Mouse (Mus musculus) mesoderm, embryonic 11.5 days (tissue): ENCODE measurements at regions not wholly inside any gene's neighbourhood (a gene's known extent, or its start where the extent isn't known, plus 50 kb on each side); places are given as distances from the start of the nearest gene placed in this dataset.

Experiments used
- DNase-seq: peaks from one replicate; pipeline ENCODE4 v3.0.0-alpha.2; 2012; ENCODE audit warnings: low read depth, low spot score

GRCm38 (mm10) chr15:86903006-86903405 lies 641.1 kb upstream of the Fam19a5 start:
- DNase-seq, result no peak

GRCm38 (mm10) chr15:86913276-86913675 lies 630.8 kb upstream of the Fam19a5 start:
- no peak for DNase-seq

GRCm38 (mm10) chr15:86917891-86918290 lies 626.2 kb upstream of the Fam19a5 start:
- DNase-seq, result no peak

GRCm38 (mm10) chr15:86919704-86920103 lies 624.4 kb upstream of the Fam19a5 start:
- no peak for DNase-seq

GRCm38 (mm10) chr15:86920185-86920584 lies 623.9 kb upstream of the Fam19a5 start:
- DNase-seq, result no peak

- no peak for DNase-seq
Observed at GRCm38 (mm10) chr15:86921401-86921800, 622.7 kb upstream of the Fam19a5 start.

GRCm38 (mm10) chr15:86925081-86925749 lies 618.9 kb upstream of the Fam19a5 start:
- no peak for DNase-seq

- DNase-seq, result peak; percentile 77
Observed at GRCm38 (mm10) chr15:86932345-86933075, 611.6 kb upstream of the Fam19a5 start.

- no peak for DNase-seq
Observed at GRCm38 (mm10) chr15:86937364-86937763, 606.7 kb upstream of the Fam19a5 start.

- no peak for DNase-seq
Observed at GRCm38 (mm10) chr15:86944529-86944928, 599.6 kb upstream of the Fam19a5 start.

GRCm38 (mm10) chr15:86952593-86952992 lies 591.5 kb upstream of the Fam19a5 start:
- no peak for DNase-seq

- DNase-seq, result no peak
Observed at GRCm38 (mm10) chr15:86957872-86958271, 586.2 kb upstream of the Fam19a5 start.

GRCm38 (mm10) chr15:86962921-86963320 lies 581.2 kb upstream of the Fam19a5 start:
- DNase-seq, result no peak

- no peak for DNase-seq
Observed at GRCm38 (mm10) chr15:86963486-86963885, 580.6 kb upstream of the Fam19a5 start.

- DNase-seq, result no peak
Observed at GRCm38 (mm10) chr15:86971436-86971835, 572.7 kb upstream of the Fam19a5 start.

GRCm38 (mm10) chr15:86996196-86996595 lies 547.9 kb upstream of the Fam19a5 start:
- DNase-seq, result no peak

- DNase-seq, result no peak
Observed at GRCm38 (mm10) chr15:87018978-87019377, 525.1 kb upstream of the Fam19a5 start.

GRCm38 (mm10) chr15:87045971-87046370 lies 498.1 kb upstream of the Fam19a5 start:
- no peak for DNase-seq

- DNase-seq, result no peak
Observed at GRCm38 (mm10) chr15:87054186-87054585, 489.9 kb upstream of the Fam19a5 start.

- DNase-seq, result no peak
Observed at GRCm38 (mm10) chr15:87064890-87065289, 479.2 kb upstream of the Fam19a5 start.

- peak; percentile 14 for DNase-seq
Observed at GRCm38 (mm10) chr15:87068261-87068660, 475.8 kb upstream of the Fam19a5 start.

GRCm38 (mm10) chr15:87074559-87074958 lies 469.5 kb upstream of the Fam19a5 start:
- DNase-seq, result no peak

- DNase-seq, result peak; percentile 41
Observed at GRCm38 (mm10) chr15:87089827-87090226, 454.3 kb upstream of the Fam19a5 start.
